Mouse (Mus musculus) heart, postnatal 4 days (tissue): Measurements from ENCODE around the gene Notch3. TPM values are rescaled to one million over a fixed set of nuclear protein-coding genes. Genes with fewer than 3 reads are reported as not detected.
A peak's percentile ranks its signal among the peaks of the same experiment; 100 is the strongest.
"Not testable (repeated sequence)": the region's sequence is repeated elsewhere in the genome, so short reads cannot be mapped to it uniquely, and the experiment has no call there.

Experiments
- DNase-seq: peaks from one replicate; pipeline ENCODE4 v3.0.0; 2021
- total RNA-seq, 2 experiments: library from RNA; stranded (reverse); gene quantifications; 2 replicates each; pipeline ENCODE4 v1.2.3; 2021

Notch3 gene
- total RNA-seq, result 10 to 100 TPM; 51.5 to 52.3 TPM

DNA sequence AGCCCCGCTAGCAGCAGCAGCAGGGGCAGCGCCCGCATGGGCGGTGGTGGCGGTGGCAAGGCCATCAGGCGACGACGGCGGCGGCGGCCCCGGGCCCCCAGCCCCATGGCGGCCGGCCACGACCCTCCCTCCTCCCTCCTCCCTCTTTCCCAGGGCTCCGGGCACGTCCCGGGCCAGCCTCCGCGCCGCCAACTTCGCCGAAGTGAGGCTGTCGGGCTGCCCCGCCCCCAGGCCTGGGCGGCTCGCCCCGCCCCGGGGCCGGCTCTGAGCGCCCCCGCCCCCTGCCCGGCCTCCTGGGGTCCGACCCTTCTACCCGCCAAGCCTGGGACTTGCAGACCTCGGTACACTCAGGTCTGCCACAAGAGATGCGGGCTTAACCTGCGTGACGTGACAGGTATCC, at the start of gene Notch3:
TSS of gene Notch3 (minus strand) at position 166 of the 400 bp plus-strand sequence.
- DNase-seq, result peak; percentile 80

DNA sequence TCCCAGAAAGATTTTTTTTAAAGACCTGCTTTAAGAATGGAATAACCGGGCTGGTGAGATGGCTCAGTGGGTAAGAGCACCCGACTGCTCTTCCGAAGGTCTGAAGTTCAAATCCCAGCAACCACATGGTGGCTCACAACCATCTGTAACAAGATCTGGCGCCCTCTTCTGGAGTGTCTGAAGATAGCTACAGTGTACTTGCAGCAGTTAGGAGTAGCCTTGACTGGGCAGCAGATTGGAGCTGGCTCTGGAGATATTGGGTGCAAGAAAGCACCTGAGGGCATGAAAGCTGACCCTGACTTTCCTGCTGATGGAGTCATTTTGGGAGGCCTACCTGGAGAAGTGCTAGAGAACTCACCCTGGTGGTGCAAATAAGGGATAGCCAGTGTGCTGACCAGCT, 48.9 kb upstream of the Notch3 start:
- DNase-seq, result not testable (repeated sequence)

DNA sequence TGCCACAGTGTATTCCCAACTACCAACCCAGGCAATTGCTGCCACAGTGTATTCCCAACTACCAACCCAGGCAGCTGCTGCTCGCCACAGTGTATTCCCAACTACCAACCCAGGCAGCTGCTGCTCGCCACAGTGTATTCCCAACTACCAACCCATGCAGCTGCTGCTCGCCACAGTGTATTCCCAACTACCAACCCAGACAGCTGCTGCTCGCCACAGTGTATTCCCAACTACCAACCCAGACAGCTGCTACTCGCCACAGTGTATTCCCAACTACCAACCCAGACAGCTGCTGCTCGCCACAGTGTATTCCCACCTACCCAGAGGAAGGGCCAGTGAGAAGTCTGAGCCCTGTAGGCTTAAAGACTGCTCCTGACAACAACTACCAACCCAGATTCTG, 44.9 kb upstream of the Notch3 start:
- not testable (repeated sequence) for DNase-seq

DNA sequence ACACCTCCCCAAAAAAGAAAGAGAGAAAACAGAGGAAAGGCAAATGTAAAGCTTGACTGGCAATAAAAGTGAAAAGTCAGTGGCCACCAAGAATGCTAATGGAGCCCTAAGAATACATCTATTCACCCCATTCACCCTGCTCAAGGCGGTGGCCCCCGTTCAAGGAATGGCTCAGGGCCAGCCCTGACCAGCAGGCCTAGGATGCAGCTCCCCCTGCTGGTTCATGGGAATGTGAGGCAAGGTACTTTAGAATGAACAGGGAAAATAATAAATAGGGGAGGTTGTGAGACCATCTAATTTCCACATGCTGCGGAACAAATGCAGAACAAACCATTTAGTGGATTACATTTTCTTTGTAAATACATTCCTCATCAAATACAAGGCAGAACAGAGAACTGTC, 43.1 kb upstream of the Notch3 start:
- DNase-seq, result peak; percentile 82

DNA sequence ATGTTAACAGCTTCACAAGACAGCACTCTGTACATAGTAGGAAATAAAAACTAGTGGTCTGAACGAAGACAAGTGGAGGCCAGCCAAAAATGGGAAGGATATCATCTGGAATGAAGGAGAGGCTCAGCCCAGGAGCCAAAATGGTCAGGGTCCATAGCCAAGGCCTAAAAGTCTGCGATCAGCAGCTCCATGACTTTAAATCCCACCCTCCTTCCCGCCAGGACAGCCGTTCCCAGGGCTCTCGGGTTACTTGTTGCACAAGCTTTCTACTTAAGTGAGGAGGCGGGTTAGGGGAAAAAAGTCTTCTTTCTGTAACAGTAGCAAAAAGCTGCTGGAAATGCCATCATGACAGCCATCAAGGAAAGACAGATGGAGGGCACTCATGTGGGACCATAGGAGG, 42.5 kb upstream of the Notch3 start:
- DNase-seq, result peak; percentile 67

DNA sequence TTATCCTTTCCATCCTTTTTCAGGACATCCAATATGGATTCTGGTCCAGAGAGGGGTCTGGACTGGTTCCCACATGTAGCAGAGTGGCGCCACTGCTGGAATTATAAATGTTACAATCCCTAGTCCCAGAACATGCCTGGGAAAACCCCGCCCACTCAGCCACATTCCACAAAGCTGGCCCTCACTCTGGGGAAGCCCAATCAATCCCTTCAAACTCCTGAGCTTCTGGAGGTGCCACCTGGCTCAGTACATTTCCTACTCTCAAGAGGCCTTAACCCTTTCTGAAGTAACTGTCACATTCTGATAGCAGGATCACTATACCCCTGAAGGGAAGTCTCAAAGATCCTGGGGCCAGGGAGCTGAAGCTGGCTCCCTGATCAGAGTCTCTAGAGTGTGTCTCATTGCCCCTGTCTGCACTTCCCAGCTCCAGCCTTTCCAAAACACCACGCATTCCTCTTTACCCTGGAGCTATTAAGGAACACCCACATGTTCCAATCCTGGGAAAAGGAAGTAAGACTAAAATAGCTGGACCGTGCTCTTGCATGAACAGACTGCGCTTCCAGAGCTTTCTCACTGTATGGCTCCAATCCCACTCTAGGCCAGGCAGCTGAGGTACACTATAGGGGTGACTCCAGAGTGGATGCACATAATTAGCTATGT, 41.1 kb upstream of the Notch3 start:
- peak; percentile 77 for DNase-seq

DNA sequence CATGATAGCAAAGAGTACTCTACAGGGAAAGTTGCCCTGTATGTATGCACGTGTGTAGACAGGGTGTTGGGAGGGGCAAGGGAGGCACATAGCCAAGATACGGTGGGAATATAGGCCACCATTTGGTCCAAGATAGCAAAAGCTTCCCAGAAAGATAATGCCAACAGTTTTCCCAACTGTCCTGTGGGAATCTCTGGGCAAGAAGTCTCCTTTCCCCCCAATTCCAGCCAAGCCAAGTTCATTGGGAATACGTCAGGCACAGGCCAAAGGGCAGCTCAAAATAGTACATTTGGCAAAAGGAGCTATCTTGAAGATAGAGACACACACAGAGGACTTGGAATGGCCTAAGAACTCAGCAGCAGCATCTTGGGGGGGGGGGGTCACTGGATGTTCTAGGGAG, 38.7 kb upstream of the Notch3 start:
- no peak for DNase-seq

DNA sequence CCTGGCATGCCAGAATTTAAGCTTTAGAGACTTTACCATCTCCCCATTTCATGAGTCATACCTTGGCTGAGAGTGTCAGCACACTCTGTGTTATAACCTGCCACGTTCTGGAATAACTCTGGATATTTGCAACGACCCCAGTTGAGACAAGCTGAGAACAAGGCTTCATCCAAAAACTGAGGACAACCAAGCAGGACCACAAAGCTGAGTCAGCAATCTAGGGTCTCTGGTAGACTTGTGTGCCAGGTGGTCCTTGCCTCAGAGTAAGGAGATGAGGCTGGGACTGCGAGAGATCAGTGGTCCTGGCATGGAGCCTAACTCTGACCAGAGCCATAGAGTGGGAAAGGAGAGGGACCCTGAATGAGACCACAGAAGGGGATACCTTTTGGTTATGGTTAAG, 36.3 kb upstream of the Notch3 start:
- DNase-seq, result no peak

DNA sequence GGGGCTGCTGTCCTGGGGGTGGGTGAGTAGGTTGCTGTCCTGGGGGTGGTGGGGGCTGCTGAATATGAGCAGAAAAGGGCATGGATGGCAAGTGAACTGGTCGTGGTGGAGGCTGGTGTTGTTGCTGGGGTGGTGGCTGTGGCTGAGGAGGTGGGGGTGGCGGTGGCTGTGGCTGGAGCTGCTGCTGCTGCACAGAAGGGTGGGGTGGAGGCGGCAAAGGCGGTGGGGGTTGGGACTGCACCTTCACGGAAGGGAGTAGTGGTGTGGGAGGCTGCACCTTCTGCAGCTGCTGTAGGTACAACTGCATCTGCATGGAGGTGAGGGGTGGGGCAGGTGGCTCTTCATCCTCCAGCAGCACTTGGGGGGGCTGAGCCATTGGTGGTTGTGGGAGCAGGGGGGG, 34.4 kb upstream of the Notch3 start:
- no peak for DNase-seq

DNA sequence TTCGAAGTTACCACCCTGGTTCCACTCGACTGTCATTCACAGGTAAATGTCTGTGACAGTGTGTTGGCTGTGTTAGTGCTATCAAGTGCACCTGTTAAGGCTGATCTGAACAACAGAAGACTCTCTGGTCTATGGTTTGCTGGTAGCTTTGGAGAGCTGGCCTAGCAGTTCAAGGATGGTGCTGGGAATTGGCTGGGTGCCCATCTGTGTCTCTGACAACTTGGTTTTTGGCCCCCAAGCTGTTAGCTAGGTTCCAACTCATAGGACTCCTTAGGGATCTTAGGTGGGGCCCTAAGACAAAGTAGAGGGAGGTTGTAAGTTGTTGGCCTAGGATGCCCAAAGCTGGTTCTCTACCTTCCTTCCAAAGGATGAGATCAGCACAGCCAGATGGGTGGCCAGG, 33.1 kb upstream of the Notch3 start:
- no peak for DNase-seq

DNA sequence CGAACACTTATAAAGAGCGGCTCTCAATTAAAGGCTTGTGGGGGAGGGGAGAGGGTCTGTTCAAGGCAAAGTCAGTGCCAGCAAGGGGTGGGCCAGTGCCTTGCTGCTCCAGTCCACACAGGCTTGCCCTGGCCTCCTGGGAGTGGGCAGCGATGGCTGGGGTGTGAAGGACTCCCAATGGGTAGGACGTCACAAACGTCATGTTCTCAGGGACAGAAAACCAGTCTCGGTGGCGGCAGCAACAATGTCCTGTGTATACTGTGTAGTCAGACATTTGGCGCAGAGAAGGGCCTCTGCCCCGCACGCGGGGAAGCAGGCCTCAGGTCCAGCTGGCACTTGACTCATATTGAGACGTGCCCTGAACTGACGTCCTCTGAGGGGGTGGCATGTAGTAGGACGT, 30.5 kb upstream of the Notch3 start:
- DNase-seq, result no peak

DNA sequence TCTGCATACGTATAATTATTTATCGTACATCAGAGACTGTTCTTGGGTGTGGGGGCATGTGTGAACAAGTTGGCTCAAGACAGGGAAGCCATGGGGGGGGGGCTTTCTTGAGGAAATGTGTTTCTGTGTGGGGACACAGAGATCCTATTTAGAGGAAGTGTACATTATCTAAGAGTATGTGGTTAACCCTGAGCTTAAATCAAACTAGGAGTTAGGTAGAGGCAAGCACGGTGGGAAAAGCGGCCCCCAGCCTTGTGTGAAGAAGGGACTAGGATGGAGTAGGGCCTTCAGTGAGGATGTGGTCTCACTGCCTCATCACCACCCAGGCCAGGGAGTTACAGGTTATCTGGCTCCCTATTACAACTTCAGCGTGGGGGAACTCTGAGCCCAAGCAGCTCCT, 29.1 kb upstream of the Notch3 start:
- DNase-seq, result no peak

DNA sequence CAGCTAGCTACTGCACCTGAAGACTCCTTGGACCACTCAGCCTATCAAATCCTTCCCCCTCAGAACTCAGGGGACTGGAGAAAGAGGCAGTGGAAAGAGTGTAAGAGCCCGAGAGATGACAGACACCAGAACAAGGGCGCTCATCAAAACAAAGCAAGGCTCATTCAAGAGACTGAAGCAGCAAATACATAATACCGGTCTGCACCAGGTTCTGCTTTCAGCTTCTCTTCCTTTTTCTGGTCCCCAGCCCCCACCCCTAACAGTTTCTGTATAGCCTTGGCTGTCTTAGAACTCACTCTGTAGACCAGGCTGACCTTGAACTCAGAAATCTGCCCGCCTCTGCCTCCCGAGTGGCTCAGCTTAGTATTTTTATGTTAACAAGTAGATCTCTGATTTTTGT, 26.4 kb upstream of the Notch3 start:
- no peak for DNase-seq

DNA sequence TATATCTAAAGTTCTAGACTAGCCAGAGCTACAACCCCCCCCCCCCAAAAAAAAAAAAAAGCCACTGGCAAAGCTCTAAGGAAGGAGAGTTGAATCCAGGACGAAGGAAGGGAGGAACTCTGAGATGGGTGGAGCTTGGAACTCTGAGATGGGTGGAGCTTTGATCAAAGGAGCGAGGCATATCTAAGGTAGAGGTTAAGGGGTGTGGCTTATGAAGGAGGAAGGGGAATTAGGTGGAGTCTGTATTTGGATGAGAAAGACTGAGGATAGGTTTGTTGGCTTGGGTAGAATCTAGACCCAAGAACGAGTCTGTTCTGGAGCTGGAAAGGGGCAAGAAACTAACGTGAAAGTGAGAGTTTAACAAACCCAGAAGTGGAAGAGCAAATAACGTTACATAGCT, 23.2 kb upstream of the Notch3 start:
- no peak for DNase-seq

DNA sequence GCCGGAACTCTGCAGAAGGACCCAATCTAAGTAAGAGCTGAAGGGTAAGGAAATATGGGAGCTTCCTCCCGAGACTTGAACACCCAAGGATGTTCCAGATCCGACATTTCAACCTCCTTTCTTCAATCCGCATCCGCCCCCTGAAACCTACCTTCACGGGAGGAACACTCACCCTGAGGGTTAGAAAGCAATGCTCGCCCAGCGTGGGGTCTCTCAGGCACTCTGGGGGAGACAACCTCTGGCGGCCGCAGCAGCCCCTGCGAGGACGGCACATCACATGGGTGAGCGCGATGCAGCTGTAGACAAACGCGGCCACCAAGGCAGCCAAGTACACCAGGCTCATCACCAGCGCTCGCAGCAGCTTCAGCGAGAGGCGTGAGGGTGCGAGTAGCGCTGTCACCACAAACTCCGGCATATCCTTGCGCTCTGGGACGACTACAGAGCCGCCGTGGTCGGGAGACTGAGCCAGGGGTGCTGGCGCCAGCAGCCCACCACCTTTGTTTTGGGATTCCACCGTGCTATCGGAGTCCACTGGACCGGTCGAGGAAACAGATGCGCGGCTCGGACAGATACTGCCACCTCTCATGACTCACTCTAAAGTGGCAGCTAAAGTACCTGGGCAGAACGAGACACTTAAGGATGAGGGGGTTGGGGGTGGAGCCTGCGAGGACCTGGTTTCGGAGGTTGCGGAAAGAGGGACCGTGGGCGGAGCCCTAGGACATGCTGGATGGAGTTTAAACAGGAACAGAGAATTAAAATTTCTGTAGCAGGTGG, 22.4 kb upstream of the Notch3 start, which contains the start of gene Ephx3:
TSS of gene Ephx3 (minus strand) at position 687 of the 774 bp plus-strand sequence.
- DNase-seq, result no peak

DNA sequence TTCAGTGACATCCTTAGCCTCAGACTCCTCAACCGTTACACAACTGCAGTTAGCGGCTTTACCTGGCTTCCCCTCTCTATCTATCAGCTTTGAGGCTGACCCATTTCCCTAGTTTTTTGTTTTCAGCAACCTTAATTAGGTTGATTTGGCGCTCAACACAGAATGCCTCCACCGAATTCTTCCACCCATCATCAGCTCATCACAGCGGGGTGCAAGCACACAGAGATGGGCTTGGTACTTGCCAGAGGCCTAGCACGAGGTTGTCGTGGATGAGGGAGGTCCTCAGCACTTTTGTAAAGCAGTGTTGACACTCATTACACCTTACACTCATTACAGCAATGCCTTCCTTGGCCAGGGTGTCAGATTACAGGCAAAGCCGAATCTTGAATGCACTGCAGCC, 16.4 kb upstream of the Notch3 start:
- no peak for DNase-seq

DNA sequence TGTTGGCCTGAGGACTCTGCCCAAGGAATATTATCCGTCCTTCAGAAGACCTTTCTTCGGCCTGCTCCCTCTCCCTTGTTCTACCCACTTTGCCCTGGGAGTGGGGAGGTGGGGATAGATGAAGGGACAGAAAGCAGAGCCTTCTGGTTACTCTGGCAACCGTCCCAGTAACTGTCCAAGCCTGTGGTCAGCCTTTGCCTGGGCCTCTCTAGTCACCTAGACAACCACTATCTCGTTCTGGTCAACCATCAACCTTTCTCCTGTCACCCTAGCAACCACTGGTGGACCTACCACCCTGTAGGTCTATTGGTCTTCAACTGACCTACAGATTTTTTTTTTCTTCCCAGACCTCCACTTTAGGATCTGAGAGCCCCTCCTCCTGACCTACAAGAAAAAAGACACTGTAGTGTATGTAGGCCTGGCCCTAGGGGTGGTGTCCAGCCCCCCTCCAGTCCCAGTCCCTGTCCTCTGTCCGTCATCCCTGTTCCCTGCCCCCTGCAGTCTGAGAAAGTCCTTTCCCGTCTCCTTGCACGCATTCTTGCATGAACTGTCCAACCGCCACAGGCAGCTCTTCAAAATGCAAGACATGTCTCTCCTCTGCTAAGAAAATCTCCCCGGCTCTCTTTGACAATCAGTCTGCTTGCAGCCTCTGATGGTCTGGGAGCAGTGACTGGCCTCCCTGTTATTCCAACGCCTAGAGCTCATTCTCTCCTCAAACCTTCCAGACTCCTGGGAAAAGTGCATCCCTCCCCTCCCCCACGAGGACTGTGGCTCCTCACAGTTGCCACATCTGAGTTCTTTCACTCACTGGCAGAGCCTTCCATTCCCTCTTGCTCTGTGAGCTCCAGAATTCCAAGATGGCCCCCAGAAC, 13.2 kb upstream of the Notch3 start:
- DNase-seq, result no peak

DNA sequence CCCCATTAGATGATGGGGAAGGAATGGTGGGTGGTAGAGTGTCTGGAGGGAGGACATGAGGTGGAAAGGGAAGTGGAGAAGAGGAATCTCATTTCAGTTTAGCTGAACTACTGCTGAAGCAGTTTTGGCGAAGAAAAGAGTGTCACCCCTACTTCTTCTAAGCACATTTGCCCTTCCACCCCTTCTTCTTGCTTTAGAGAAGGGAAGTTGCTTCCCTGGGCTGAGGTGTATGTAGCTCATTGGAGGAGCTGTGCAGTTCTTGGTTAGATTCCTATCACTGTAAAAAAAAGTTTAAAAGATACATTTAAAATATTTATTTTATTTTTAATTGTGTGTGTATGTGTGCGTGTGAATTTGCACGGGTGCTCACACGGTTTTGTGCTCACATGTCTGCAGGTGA, 10.3 kb upstream of the Notch3 start:
- no peak for DNase-seq

DNA sequence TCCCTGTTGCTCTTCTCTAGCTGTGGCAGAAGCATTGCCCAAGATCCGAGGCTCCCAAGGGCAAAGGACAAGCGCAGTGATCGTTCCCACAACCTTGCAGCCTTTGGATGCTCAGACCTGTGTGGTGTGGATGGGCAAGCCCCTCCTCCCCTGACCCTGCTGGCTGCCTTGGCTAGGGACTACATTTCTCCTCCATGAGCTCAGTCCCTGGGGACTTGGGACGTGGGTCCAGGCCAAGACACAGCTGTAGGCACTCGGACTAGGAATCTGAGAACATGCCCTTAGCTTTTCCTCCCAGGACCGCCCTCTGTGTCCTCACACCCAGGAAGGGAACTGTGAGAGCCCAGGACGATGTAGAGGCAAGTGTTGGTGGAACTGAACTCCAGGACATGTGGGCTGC, 6.5 kb upstream of the Notch3 start:
- peak; percentile 91 for DNase-seq

DNA sequence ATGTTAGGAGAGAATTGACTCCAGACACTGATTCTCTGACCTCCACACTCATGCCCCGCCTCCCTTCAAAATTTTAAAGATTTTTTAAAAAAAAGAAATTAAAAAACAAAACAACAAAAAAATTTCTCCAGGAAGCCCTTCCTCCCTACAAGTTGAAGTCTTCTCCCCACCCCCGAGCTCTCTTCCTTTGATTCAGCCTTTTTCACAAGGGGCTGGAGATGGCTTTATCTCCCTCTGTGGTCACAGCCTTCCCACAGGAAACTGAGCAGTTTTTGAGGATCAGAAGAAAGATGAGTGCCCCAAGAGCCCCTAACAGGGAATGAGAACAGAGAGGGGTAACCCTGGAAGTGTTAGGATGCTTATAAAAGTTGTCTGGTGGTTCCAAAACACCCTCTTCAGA, 5.8 kb upstream of the Notch3 start:
- DNase-seq, result no peak

DNA sequence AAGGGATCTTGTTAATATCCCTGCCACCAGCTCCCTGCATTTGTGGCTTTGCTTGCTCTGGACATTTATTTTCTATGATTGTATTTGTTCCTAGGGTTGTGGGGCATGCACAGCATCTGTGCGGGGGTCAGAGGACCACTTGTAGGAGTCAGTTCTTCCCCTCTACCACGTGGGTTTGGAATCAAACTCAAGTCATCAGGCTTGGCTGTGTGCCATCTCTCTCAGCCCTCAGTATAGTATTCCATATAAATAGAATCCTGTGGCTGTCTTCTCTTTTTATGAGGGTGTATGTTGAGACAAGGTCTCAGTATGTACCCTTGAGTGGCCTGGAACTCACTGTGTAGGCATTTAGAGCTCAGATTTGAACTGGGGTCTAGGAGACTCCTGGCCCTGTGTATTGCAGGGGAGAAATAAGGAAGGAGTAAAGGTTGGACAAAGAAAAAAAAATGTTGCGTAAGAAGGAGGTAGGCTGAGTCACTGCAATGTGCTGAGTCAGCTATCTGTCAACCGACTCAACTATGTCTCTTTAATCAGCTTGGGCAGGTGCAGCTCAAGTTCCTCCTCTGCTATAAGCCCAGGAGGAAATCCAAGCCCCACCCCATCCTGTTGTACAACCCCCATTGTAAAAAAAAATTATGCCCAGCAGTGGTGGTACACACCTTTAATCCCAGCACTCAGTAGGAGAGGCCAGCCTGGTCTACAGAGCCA, 3.0 kb upstream of the Notch3 start:
- DNase-seq, result no peak

DNA sequence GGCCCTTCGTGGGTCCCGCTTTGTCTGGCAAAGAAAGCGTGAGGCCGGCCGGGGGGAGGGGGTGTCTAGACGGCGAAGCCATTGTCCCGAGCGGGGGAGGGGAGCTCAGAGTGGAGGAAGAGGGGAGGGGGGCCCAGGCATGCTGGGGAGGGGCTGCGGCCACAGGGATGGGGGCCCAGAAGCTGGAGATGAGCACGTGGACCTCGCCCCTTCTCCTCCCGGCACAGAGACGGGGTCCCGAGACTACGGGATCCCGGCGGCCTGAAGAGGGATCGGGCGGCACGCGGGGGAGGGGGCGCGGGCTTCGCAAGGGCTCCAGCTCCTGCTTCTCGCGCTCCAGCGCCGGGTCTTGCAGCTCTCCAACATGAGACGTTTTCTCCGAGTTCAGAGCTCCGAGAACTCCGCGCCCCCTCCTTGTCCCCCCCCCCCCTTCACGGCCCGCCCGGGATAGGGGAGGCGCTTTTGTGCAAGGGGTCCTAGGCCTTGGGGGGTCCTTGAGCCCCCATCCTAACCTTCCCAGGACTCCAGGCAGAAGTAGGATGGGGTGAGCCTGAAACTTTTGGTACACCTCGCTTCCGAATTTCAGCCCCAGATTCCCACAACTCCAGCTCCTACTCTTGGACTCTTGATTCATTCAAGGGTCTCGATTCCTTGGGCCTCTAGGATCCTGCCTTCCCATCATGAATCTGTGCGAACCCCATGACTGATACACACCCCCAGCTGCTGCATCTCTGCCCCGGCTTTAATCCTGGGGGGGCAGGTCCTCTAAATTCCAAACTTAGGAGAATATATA, 653 bp downstream of the Notch3 start:
- DNase-seq, result peak; percentile 77
